Mouse (Mus musculus): ENCODE data around the gene Abhd2. TPM values are rescaled to one million over a fixed set of nuclear protein-coding genes. Genes with fewer than 3 reads are reported as not detected.

The Abhd2 gene
- polyA plus RNA-seq (2015; fragmentation: Nextera tagmentation; extraction: Ambion mirVana): 12.0 and 13.2 TPM in 2 replicates

- Histone ChIP-seq H3K4me1 (peaks cover 34% of the 10 kb centered on the region), H3K27ac (peak within 1 kb of the TSS; percentile 31), H3K9ac (peak within 1 kb of the TSS; percentile 40), H3K27me3 (replicated peaks) (no peaks in the 10 kb centered on the region), H3K9me3 (no peaks in the 10 kb centered on the region), H3K4me3 (replicated peaks) (peak within 1 kb of the TSS; percentile 59), H3K36me3 (no peaks in the 10 kb centered on the region), H3K4me2 (peak within 1 kb of the TSS; percentile 79)
- peak; percentile 99 for ATAC-seq (ENCODE audit: insufficient read depth, low FRiP score, low read depth)
- WGBS: under 1% methylated on average over 54 of the region's 54 CpGs
Observed at GRCm38 (mm10) chr7:79272789-79273718, at the start of gene Abhd2. Gene Abhd2 (plus strand): TSS chr7:79273199.

- 75% methylated on average over 8 of the region's 8 CpGs for WGBS
- ATAC-seq (ENCODE audit: insufficient read depth, low FRiP score, low read depth): no peak
- H3K4me1 ChIP-seq: no peaks in the 10 kb centered on the region
- H3K36me3 ChIP-seq: no peaks in the 10 kb centered on the region
- no peaks in the 10 kb centered on the region for H3K27me3 ChIP-seq (replicated peaks)
- H3K4me2 ChIP-seq: no peak overlapping the region
- no peak overlapping the region for H3K4me3 ChIP-seq (replicated peaks)
- H3K9me3 ChIP-seq: no peaks in the 10 kb centered on the region
- no peak overlapping the region for H3K9ac ChIP-seq
- H3K27ac ChIP-seq: no peak overlapping the region
Observed at GRCm38 (mm10) chr7:79225477-79225876, 47.5 kb upstream of the Abhd2 start.

GRCm38 (mm10) chr7:79226172-79226571, 46.8 kb upstream of the Abhd2 start:
- Histone ChIP-seq H3K27ac (no peak overlapping the region), H3K4me2 (no peak overlapping the region), H3K36me3 (no peaks in the 10 kb centered on the region), H3K4me3 (replicated peaks) (no peak overlapping the region), H3K9me3 (no peaks in the 10 kb centered on the region), H3K27me3 (replicated peaks) (no peaks in the 10 kb centered on the region), H3K9ac (no peak overlapping the region), H3K4me1 (no peaks in the 10 kb centered on the region)
- ATAC-seq (ENCODE audit: insufficient read depth, low FRiP score, low read depth): no peak
- 74% methylated on average over 5 of the region's 5 CpGs for WGBS

- H3K27me3 ChIP-seq (replicated peaks): no peaks in the 10 kb centered on the region
- no peaks in the 10 kb centered on the region for H3K36me3 ChIP-seq
- no peaks in the 10 kb centered on the region for H3K9me3 ChIP-seq
- H3K4me3 ChIP-seq (replicated peaks): no peak overlapping the region
- no peak overlapping the region for H3K9ac ChIP-seq
- no peak overlapping the region for H3K27ac ChIP-seq
- no peaks in the 10 kb centered on the region for H3K4me1 ChIP-seq
- no peak overlapping the region for H3K4me2 ChIP-seq
- WGBS: 86% methylated on average over 9 of the region's 10 CpGs
- ATAC-seq (ENCODE audit: insufficient read depth, low FRiP score, low read depth): no peak
Observed at GRCm38 (mm10) chr7:79226834-79227486, 46.0 kb upstream of the Abhd2 start.

GRCm38 (mm10) chr7:79228471-79228870, 44.5 kb upstream of the Abhd2 start:
- Histone ChIP-seq H3K27ac (no peak overlapping the region), H3K27me3 (replicated peaks) (no peaks in the 10 kb centered on the region), H3K9ac (no peak overlapping the region), H3K9me3 (no peaks in the 10 kb centered on the region), H3K4me1 (no peaks in the 10 kb centered on the region), H3K4me2 (no peak overlapping the region), H3K36me3 (no peaks in the 10 kb centered on the region), H3K4me3 (replicated peaks) (no peak overlapping the region)
- ATAC-seq (ENCODE audit: insufficient read depth, low FRiP score, low read depth): peak; percentile 22; the same call in 1 of the 2 replicates
- WGBS: 24% methylated on average over 9 of the region's 9 CpGs

GRCm38 (mm10) chr7:79231577-79231976, 41.4 kb upstream of the Abhd2 start:
- no peaks in the 10 kb centered on the region for H3K4me1 ChIP-seq
- ATAC-seq (ENCODE audit: insufficient read depth, low FRiP score, low read depth): no peak
- H3K27me3 ChIP-seq (replicated peaks): no peaks in the 10 kb centered on the region
- no peak overlapping the region for H3K4me2 ChIP-seq
- no peaks in the 10 kb centered on the region for H3K36me3 ChIP-seq
- no peak overlapping the region for H3K4me3 ChIP-seq (replicated peaks)
- no peak overlapping the region for H3K27ac ChIP-seq
- H3K9me3 ChIP-seq: no peaks in the 10 kb centered on the region
- WGBS: 75% methylated on average over 2 of the region's 2 CpGs
- H3K9ac ChIP-seq: no peak overlapping the region

- H3K9me3 ChIP-seq: no peaks in the 10 kb centered on the region
- no peaks in the 10 kb centered on the region for H3K36me3 ChIP-seq
- H3K4me1 ChIP-seq: no peaks in the 10 kb centered on the region
- no peak overlapping the region for H3K27ac ChIP-seq
- H3K9ac ChIP-seq: no peak overlapping the region
- WGBS: 83% methylated on average over 10 of the region's 10 CpGs
- no peak overlapping the region for H3K4me2 ChIP-seq
- no peaks in the 10 kb centered on the region for H3K27me3 ChIP-seq (replicated peaks)
- no peak for ATAC-seq (ENCODE audit: insufficient read depth, low FRiP score, low read depth)
- no peak overlapping the region for H3K4me3 ChIP-seq (replicated peaks)
Observed at GRCm38 (mm10) chr7:79232048-79232447, 41.0 kb upstream of the Abhd2 start.

GRCm38 (mm10) chr7:79238741-79239140, 34.3 kb upstream of the Abhd2 start:
- H3K4me3 ChIP-seq (replicated peaks): no peak overlapping the region
- H3K27me3 ChIP-seq (replicated peaks): no peaks in the 10 kb centered on the region
- H3K4me2 ChIP-seq: no peak overlapping the region
- no peak overlapping the region for H3K27ac ChIP-seq
- H3K9ac ChIP-seq: no peak overlapping the region
- no peaks in the 10 kb centered on the region for H3K9me3 ChIP-seq
- 71% methylated on average over 5 of the region's 5 CpGs for WGBS
- H3K36me3 ChIP-seq: no peaks in the 10 kb centered on the region
- no peaks in the 10 kb centered on the region for H3K4me1 ChIP-seq
- ATAC-seq (ENCODE audit: insufficient read depth, low FRiP score, low read depth): no peak

GRCm38 (mm10) chr7:79241931-79242625, 30.9 kb upstream of the Abhd2 start:
- Histone ChIP-seq H3K36me3 (no peaks in the 10 kb centered on the region), H3K9me3 (no peaks in the 10 kb centered on the region), H3K9ac (no peak overlapping the region), H3K4me3 (replicated peaks) (no peak overlapping the region), H3K27ac (no peak overlapping the region), H3K4me1 (peaks cover 3% of the 10 kb centered on the region; the same call in 1 of the 2 replicates), H3K27me3 (replicated peaks) (no peaks in the 10 kb centered on the region), H3K4me2 (no peak overlapping the region)
- WGBS: 57% methylated on average over 10 of the region's 10 CpGs
- ATAC-seq (ENCODE audit: insufficient read depth, low FRiP score, low read depth): no peak

GRCm38 (mm10) chr7:79243236-79243635, 29.8 kb upstream of the Abhd2 start:
- H3K36me3 ChIP-seq: no peaks in the 10 kb centered on the region

GRCm38 (mm10) chr7:79246039-79246670, 26.8 kb upstream of the Abhd2 start:
- Histone ChIP-seq H3K4me1 (peaks cover 3% of the 10 kb centered on the region; the same call in 1 of the 2 replicates), H3K9me3 (no peaks in the 10 kb centered on the region), H3K36me3 (no peaks in the 10 kb centered on the region), H3K27me3 (replicated peaks) (no peaks in the 10 kb centered on the region), H3K4me3 (replicated peaks) (0 out of 2 replicates have a peak overlapping the region, but pooled peaks have one; percentile 12), H3K9ac (no peak overlapping the region), H3K27ac (no peak overlapping the region), H3K4me2 (peak overlapping the region; percentile 40)
- no peak for ATAC-seq (ENCODE audit: insufficient read depth, low FRiP score, low read depth)
- 12% methylated on average over 18 of the region's 18 CpGs for WGBS

More at GRCm38 (mm10) chr7:79243236-79243635, 29.8 kb upstream of the Abhd2 start:
- WGBS: 60% methylated on average over 4 of the region's 4 CpGs
- H3K4me2 ChIP-seq: no peak overlapping the region
- no peaks in the 10 kb centered on the region for H3K9me3 ChIP-seq
- no peak overlapping the region for H3K27ac ChIP-seq
- H3K4me3 ChIP-seq (replicated peaks): no peak overlapping the region
- H3K4me1 ChIP-seq: peaks cover 3% of the 10 kb centered on the region; the same call in 1 of the 2 replicates
- ATAC-seq (ENCODE audit: insufficient read depth, low FRiP score, low read depth): no peak
- H3K9ac ChIP-seq: no peak overlapping the region
- H3K27me3 ChIP-seq (replicated peaks): no peaks in the 10 kb centered on the region

All from stomach, embryonic 15.5 days (tissue).